Mouse (Mus musculus) kidney, postnatal 0 days (tissue): Measurements from ENCODE around the gene Dgkh. TPM values are rescaled to one million over a fixed set of nuclear protein-coding genes. Genes with fewer than 3 reads are reported as not detected.
A peak's percentile ranks its signal among the peaks of the same experiment; 100 is the strongest.

Source experiments
- ATAC-seq: fragments of 200-750 bp; cut with Nextera tagmentation; replicated peaks from 2 replicates; pipeline ENCODE4 v1.8.0; 2017; ENCODE audit warnings: low read depth, moderate number of reproducible peaks, moderate TSS enrichment, moderate library complexity; ENCODE audit not compliant: low FRiP score
- DNase-seq: peaks from one replicate; pipeline ENCODE4 v3.0.0-alpha.2; 2016; ENCODE audit warnings: low spot score
- H3K27ac ChIP-seq: fragments of 300-500 bp; sonication (generic); 2 replicates; pipeline ENCODE4 v1.5.1; 2014; ENCODE audit warnings: mild to moderate bottlenecking
- H3K27me3 ChIP-seq: fragments of 300-500 bp; sonication (generic); 2 replicates; pipeline ENCODE4 v1.6.1; 2014; ENCODE audit warnings: low read length, mixed read lengths; ENCODE audit not compliant: insufficient read depth
- H3K36me3 ChIP-seq: fragments of 300-500 bp; sonication (generic); 2 replicates; pipeline ENCODE4 v1.6.1; 2014; ENCODE audit warnings: low read length, mixed read lengths; ENCODE audit not compliant: insufficient read depth
- H3K4me1 ChIP-seq: fragments of 300-500 bp; sonication (generic); replicated peaks from 2 replicates; pipeline ENCODE4 v1.6.1; 2014; ENCODE audit warnings: antibody characterized with exemption, low read length, mixed read lengths; ENCODE audit not compliant: insufficient read depth
- H3K4me2 ChIP-seq: fragments of 300-500 bp; sonication (generic); 2 replicates; pipeline ENCODE4 v1.6.1; 2014; ENCODE audit warnings: mild to moderate bottlenecking, low read length, moderate library complexity, mixed read lengths
- H3K4me3 ChIP-seq: fragments of 300-500 bp; sonication (generic); replicated peaks from 2 replicates; pipeline ENCODE4 v1.5.1; 2014; ENCODE audit warnings: low read depth, low read length
- H3K9ac ChIP-seq: fragments of 300-500 bp; sonication (generic); 2 replicates; pipeline ENCODE4 v1.6.1; 2014; ENCODE audit warnings: low read depth, low read length
- H3K9me3 ChIP-seq: fragments of 300-500 bp; sonication (generic); replicated peaks from 2 replicates; pipeline ENCODE4 v1.6.1; 2016; ENCODE audit warnings: low read length, inconsistent platforms, mixed read lengths
- CTCF ChIP-seq: IDR thresholded peaks from 2 replicates; pipeline ENCODE4 v1.5.1; 2016; ENCODE audit warnings: antibody characterized with exemption, low read depth, mild to moderate bottlenecking, moderate library complexity
- WGBS: fragments of 180-500 bp; shearing (Covaris S2); extraction: QIAGEN DNeasy Blood & Tissue Kit; methylation state at CpG from one replicate; pipeline ENCODE4 v1.1.7; 2014; 5-methylcytosine and 5-hydroxymethylcytosine counted together
- polyA plus RNA-seq: library from polyadenylated mRNA; unstranded; fragments of >200 nt; fragmentation: Nextera tagmentation; extraction: Ambion mirVana; gene quantifications from 2 replicates; pipeline ENCODE4 v1.2.1, GENCODE M21; 2015

Gene Dgkh
- polyA plus RNA-seq, 1 experiment from 2014 or later = 2.2 TPM

DNA sequence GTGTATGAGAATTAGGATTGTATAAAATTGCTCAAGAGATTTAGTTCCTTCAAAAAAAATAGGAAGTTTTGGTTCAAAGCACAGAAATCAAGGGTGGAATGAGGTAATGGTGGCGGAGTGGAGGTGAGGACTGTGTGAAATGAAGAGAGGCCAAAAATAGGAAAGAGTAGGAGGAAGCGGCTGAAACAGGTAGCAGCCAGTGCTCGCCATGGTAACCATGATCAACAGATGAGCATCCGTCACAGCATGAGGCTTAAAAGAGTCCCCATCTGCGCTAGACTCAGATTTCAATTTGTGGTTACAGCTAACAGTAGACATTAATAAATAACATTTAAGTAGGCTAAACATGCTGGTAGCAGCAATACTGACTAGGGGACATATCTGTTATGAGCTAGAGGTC, 33.4 kb downstream of the Dgkh start:
- no peak for DNase-seq
- no peak overlapping the region for H3K9ac ChIP-seq
- TF ChIP-seq CTCF = no peak
- H3K36me3 ChIP-seq = no peaks in the 10 kb centered on the region
- 56% methylated on average over 5 of the region's 5 CpGs for WGBS
- no peaks in the 10 kb centered on the region for H3K4me1 ChIP-seq
- no peak; the same call in 1 of the 2 replicates for ATAC-seq
- H3K27ac ChIP-seq = no peak overlapping the region
- no peak overlapping the region for H3K4me2 ChIP-seq
- no peaks in the 10 kb centered on the region for H3K9me3 ChIP-seq
- no peak overlapping the region for H3K4me3 ChIP-seq
- H3K27me3 ChIP-seq = no peaks in the 10 kb centered on the region

DNA sequence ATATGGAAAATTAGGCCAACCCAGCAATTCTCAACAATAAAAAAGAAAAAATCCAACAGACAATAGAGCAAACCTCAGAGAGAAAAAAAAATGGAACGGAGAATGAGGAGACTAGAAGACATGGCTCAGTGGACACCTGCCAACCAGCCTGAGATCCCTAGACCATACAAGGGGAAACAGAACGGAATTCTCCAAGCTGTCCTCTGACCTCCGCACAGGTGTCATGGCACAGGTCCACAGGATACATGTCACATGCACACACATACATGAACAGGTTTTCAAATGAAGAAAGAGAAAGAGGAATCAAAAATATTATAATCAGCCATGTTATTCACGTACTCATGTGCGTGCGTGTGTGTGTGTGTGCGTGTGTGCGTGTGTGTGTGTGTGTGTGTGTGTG, 38.5 kb downstream of the Dgkh start:
- TF ChIP-seq CTCF = no peak
- ATAC-seq (no peak), DNase-seq (no peak)
- Histone ChIP-seq H3K9me3 (no peaks in the 10 kb centered on the region), H3K4me2 (no peak overlapping the region), H3K4me1 (no peaks in the 10 kb centered on the region; the same call in 1 of the 2 replicates), H3K27ac (no peak overlapping the region), H3K36me3 (no peaks in the 10 kb centered on the region), H3K9ac (no peak overlapping the region), H3K4me3 (no peak overlapping the region), H3K27me3 (no peaks in the 10 kb centered on the region)
- 92% methylated on average over 8 of the region's 8 CpGs for WGBS

DNA sequence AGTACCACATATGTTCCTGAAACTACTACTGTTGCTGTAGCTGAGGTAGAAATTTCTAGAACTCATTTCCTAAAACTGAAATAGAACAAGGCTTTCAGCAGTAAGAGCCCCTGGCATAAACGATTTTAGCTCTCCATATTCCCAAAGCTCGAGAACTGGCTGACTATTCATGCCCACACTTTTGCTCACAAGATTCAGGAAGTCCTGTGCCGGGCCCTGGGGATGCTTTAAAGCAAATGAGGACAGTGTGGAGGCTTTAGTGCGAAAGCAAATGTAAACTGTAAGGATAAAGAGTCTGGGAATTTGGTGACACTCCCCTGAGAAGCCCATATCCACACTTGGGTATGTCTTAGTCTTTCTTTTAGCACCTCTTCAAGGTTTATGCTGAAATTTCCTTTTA, 40.0 kb downstream of the Dgkh start:
- Histone ChIP-seq H3K4me2 (no peak overlapping the region), H3K4me1 (no peaks in the 10 kb centered on the region; the same call in 1 of the 2 replicates), H3K36me3 (no peaks in the 10 kb centered on the region), H3K9me3 (no peaks in the 10 kb centered on the region), H3K27me3 (no peaks in the 10 kb centered on the region), H3K27ac (no peak overlapping the region), H3K9ac (no peak overlapping the region), H3K4me3 (no peak overlapping the region)
- 64% methylated on average over 4 of the region's 4 CpGs for WGBS
- no peak for TF ChIP-seq CTCF
- ATAC-seq = no peak
- no peak for DNase-seq

DNA sequence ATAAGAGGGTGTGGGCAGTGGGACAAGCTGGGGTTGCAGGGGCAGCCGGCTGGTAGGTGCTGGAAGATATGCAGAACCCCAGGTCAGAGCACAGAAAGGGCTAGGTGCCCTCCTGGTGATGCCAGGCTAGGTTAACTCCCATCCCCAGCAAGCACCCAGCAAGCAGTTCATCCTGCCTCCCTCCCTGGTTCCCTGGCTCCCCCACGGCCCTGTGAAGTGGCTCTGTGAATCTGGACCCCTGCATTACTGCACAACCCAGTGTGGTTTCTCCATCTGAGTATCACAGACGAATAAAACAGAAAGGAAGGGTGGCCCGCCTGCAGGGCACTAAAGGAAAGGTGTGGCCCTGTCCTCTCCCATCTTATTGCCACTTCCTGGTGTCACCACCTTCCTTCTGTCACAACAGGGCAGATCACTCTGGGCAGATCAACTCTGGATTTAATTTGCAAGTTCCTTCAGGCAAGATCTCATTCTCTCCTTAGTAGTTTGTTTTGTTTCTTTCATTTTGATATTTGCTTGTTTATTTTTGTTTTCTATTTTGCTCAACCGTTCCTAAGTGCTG, 40.6 kb downstream of the Dgkh start:
- Histone ChIP-seq H3K4me1 (no peaks in the 10 kb centered on the region; the same call in 1 of the 2 replicates), H3K27ac (no peak overlapping the region), H3K4me2 (no peak overlapping the region), H3K9me3 (no peaks in the 10 kb centered on the region), H3K9ac (no peak overlapping the region), H3K4me3 (no peak overlapping the region), H3K27me3 (no peaks in the 10 kb centered on the region), H3K36me3 (no peaks in the 10 kb centered on the region)
- WGBS = 61% methylated on average over 5 of the region's 5 CpGs
- no peak for TF ChIP-seq CTCF
- no peak for ATAC-seq
- DNase-seq = no peak

DNA sequence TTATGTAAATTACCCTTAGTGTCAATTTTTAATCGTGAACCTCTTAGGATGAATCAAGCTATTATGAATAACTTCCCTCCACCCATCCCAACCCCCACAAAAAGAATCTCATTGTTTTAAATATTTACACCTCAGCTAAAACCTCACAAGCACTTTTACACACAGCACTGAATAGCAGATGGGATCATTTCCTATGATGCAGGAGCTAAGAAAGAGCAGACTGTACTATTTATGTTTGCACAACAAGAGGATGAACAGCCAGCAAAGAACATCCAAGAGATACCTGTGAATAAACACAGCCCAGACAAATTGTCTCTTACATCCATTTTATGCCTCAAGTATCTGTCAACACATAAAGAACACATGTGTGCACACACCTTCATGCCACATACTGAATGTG, 41.7 kb downstream of the Dgkh start:
- 72% methylated on average over 1 of the region's 1 CpGs for WGBS
- no peak for ATAC-seq
- no peak overlapping the region for H3K4me2 ChIP-seq
- no peak for DNase-seq
- no peak overlapping the region for H3K4me3 ChIP-seq
- no peaks in the 10 kb centered on the region for H3K36me3 ChIP-seq
- H3K27ac ChIP-seq = no peak overlapping the region
- no peaks in the 10 kb centered on the region for H3K27me3 ChIP-seq
- H3K9me3 ChIP-seq = no peaks in the 10 kb centered on the region
- no peak overlapping the region for H3K9ac ChIP-seq
- no peaks in the 10 kb centered on the region; the same call in 1 of the 2 replicates for H3K4me1 ChIP-seq
- no peak for TF ChIP-seq CTCF

DNA sequence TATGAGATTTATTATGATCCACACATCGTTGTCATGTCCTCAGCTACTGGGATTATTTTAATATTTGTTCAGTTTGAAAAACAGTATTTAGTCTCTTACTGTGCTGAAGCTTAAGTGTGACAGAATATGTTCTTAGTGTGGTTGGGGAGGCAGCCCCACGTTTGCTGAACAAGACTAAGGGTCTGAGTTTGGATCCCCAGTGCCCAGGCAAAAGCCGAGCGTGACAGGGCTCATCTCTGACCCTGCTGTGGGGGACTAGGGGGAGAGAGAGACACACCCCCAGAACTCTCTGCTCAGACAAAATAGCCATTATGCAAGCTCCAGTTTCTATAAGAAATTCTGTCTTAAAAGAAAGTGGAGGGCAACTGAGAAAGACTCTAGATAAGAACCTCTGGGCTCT, 42.2 kb downstream of the Dgkh start:
- 59% methylated on average over 4 of the region's 4 CpGs for WGBS
- Histone ChIP-seq H3K4me2 (no peak overlapping the region), H3K36me3 (no peaks in the 10 kb centered on the region), H3K4me3 (no peak overlapping the region), H3K27ac (no peak overlapping the region), H3K27me3 (no peaks in the 10 kb centered on the region), H3K9me3 (no peaks in the 10 kb centered on the region), H3K4me1 (no peaks in the 10 kb centered on the region; the same call in 1 of the 2 replicates), H3K9ac (no peak overlapping the region)
- TF ChIP-seq CTCF = no peak
- DNase-seq (no peak), ATAC-seq (no peak)

DNA sequence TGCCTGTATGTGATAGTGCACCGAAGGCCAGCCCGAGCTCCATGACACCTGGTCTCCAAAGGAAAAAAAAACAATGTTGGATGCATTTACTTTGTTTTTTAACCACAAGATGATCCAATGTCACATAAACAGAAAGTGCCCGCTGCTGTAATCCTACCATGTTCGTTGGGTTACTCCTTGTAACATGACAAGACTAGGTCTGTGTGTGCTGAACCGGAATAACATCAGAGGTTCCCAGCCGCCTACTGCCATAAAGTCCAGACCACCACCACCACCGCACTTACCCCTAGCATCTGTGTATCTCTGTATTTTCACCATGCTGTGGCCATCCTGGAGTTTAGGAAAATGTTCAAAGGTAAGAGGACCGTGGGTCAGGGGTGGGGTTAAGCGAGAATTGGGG, 42.6 kb downstream of the Dgkh start:
- no peak overlapping the region for H3K4me3 ChIP-seq
- TF ChIP-seq CTCF = no peak
- no peaks in the 10 kb centered on the region; the same call in 1 of the 2 replicates for H3K4me1 ChIP-seq
- no peaks in the 10 kb centered on the region for H3K9me3 ChIP-seq
- H3K4me2 ChIP-seq = no peak overlapping the region
- no peaks in the 10 kb centered on the region for H3K36me3 ChIP-seq
- ATAC-seq = no peak
- WGBS = 54% methylated on average over 9 of the region's 9 CpGs
- H3K27me3 ChIP-seq = no peaks in the 10 kb centered on the region
- H3K27ac ChIP-seq = no peak overlapping the region
- DNase-seq = peak; percentile 65
- H3K9ac ChIP-seq = no peak overlapping the region
